Mouse (Mus musculus) right cerebral cortex, postnatal 4 days (tissue): ENCODE measurements around the gene Pnpt1.

Experiments used
- DNase-seq: peaks from one replicate; pipeline ENCODE4 v3.0.0-alpha.2; 2022

The Pnpt1 gene

GRCm38 (mm10) chr11:29130385-29131355 is at the start of gene Pnpt1:
TSS of gene Pnpt1 (plus strand) at chr11:29130744.
- DNase-seq, result peak; percentile 85

- no peak for DNase-seq
Observed at GRCm38 (mm10) chr11:29092403-29092802, 38.1 kb upstream of the Pnpt1 start.

GRCm38 (mm10) chr11:29098926-29099325 is 31.6 kb upstream of the Pnpt1 start:
- DNase-seq, result no peak

- no peak for DNase-seq
Observed at GRCm38 (mm10) chr11:29129862-29130384, 621 bp upstream of the Pnpt1 start.

GRCm38 (mm10) chr11:29140671-29141070 is 10.1 kb downstream of the Pnpt1 start:
- DNase-seq, result no peak

- no peak for DNase-seq
Observed at GRCm38 (mm10) chr11:29148901-29149300, 18.4 kb downstream of the Pnpt1 start.

GRCm38 (mm10) chr11:29163569-29163968 is 33.0 kb downstream of the Pnpt1 start:
- DNase-seq, result no peak

- peak; percentile 43 for DNase-seq
Observed at GRCm38 (mm10) chr11:29171959-29172391, 41.4 kb downstream of the Pnpt1 start.

GRCm38 (mm10) chr11:29172563-29173124 is 42.1 kb downstream of the Pnpt1 start, which contains the start of gene Ppp4r3b:
TSS of gene Ppp4r3b (plus strand) at chr11:29172890.
- DNase-seq, result peak; percentile 91

- peak; percentile 50 for DNase-seq
Observed at GRCm38 (mm10) chr11:29173125-29173631, 42.6 kb downstream of the Pnpt1 start.

- no peak for DNase-seq
Observed at GRCm38 (mm10) chr11:29173706-29174436, 43.3 kb downstream of the Pnpt1 start.

- no peak for DNase-seq
Observed at GRCm38 (mm10) chr11:29179319-29179718, 48.8 kb downstream of the Pnpt1 start.

- peak; percentile 12 for DNase-seq
Observed at GRCm38 (mm10) chr11:29180657-29181056, 50.1 kb downstream of the Pnpt1 start.

- no peak for DNase-seq
Observed at GRCm38 (mm10) chr11:29181751-29182150, 51.2 kb downstream of the Pnpt1 start.

GRCm38 (mm10) chr11:29188981-29189380 is 58.4 kb downstream of the Pnpt1 start:
- no peak for DNase-seq

- DNase-seq, result no peak
Observed at GRCm38 (mm10) chr11:29203653-29204052, 73.1 kb downstream of the Pnpt1 start.

- DNase-seq, result no peak
Observed at GRCm38 (mm10) chr11:29209774-29210173, 79.2 kb downstream of the Pnpt1 start.
